9 mouse cellular contexts compared by ENCODE assay signal in the genomic region with DNA sequence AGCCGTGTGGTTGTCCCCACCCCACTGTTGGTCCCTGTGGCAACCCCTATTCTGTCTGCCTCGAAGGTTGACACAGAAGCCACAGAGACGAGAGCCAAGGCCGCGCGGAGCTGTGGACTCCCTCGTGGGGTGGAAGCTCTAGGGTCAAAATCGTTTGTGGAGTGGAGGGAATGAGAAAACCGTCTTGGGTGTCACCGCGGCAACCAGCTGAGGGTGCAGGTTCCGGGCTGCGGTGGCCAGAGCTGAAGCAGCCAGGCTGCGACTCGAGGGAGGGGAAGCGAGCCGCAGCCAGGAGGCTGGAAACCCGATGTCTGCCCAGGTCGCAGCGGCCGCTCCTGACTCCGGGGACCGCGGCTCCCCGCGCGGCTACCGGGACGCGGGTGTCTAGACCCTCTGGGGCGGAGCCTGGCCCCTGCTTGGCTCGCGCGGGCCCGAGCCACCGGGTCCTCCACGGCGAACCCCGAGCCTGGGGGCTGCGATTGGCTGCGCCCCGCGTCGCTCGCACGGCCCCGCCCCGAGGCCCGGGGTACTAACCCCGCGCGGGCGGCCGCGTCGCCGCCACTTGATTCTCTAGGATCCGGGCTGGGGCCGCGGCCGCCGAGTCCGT. TPM values are rescaled to one million over a fixed set of nuclear protein-coding genes. Genes with fewer than 3 reads are reported as not detected.
DNase-seq lines count a peak whose midpoint lies in the region; ATAC-seq and TF ChIP-seq lines count a peak whose summit lies in the region.
"Had no signal": no experiment of that assay in that cellular context is flagged by ENCODE, and none has a peak within 500 bp of the region (broad histone marks: within the 10 kb centered on the region; RNA-seq: fewer than 3 reads in every experiment).

No protein-coding gene starts in this region.

- peak overlapping the region; percentile 62 for H3K4me3 ChIP-seq in testis, adult 2 months (ENCODE audit: control insufficient read depth, low read depth, low read length)
- peak overlapping the region; percentile 41 for H3K4me3 ChIP-seq in forebrain, embryonic 12.5 days (replicated peaks)
- H3K4me3 ChIP-seq in intestine, embryonic 14.5 days (ENCODE audit: low read depth, low read length), result peak overlapping the region; percentile 34
- peak overlapping the region; percentile 44 for H3K4me3 ChIP-seq in stomach, embryonic 16.5 days (replicated peaks; ENCODE audit: low read length)

- no peaks in the 10 kb centered on the region for H3K36me3 ChIP-seq in testis, adult 2 months (ENCODE audit: control insufficient read depth, insufficient read depth, low read length)
- H3K36me3 ChIP-seq in forebrain, embryonic 12.5 days (replicated peaks), result no peaks in the 10 kb centered on the region
- no peaks in the 10 kb centered on the region for H3K36me3 ChIP-seq in intestine, embryonic 14.5 days (ENCODE audit: control insufficient read depth, insufficient read depth, low read length)
- H3K36me3 ChIP-seq in stomach, embryonic 16.5 days (ENCODE audit: control insufficient read depth, insufficient read depth, low read length), result no peaks in the 10 kb centered on the region

- no peak for TF ChIP-seq CTCF in testis, adult 2 months (IDR thresholded peaks at IDR 0.05; ENCODE audit: control insufficient read depth, insufficient read depth, insufficient replicate concordance, low read depth, low read length)

- peak overlapping the region; percentile 21; the same call in 1 of the 2 replicates for H3K9ac ChIP-seq in forebrain, embryonic 12.5 days
- H3K9ac ChIP-seq in intestine, embryonic 14.5 days (ENCODE audit: low read length), result no peak overlapping the region
- peak overlapping the region; percentile 64 for H3K9ac ChIP-seq in stomach, embryonic 16.5 days (ENCODE audit: low read length)

- 1% methylated on average over 58 of the region's 63 CpGs for WGBS in forebrain, embryonic 12.5 days
- 3% methylated on average over 42 of the region's 63 CpGs for WGBS in intestine, embryonic 14.5 days
- WGBS in stomach, embryonic 16.5 days, result 2% methylated on average over 55 of the region's 63 CpGs

- H3K9me3 ChIP-seq in forebrain, embryonic 12.5 days, result no peaks in the 10 kb centered on the region
- no peaks in the 10 kb centered on the region for H3K9me3 ChIP-seq in intestine, embryonic 14.5 days (ENCODE audit: control insufficient read depth, low read length)
- H3K9me3 ChIP-seq in stomach, embryonic 16.5 days (replicated peaks; ENCODE audit: control insufficient read depth, low read length), result no peaks in the 10 kb centered on the region

- peaks cover 3% of the 10 kb centered on the region; the same call in 1 of the 2 replicates for H3K27me3 ChIP-seq in testis, adult 2 months (ENCODE audit: control insufficient read depth, insufficient read depth, low read length)
- peaks cover 100% of the 10 kb centered on the region for H3K27me3 ChIP-seq in forebrain, embryonic 12.5 days
- peaks cover 99% of the 10 kb centered on the region for H3K27me3 ChIP-seq in intestine, embryonic 14.5 days (replicated peaks; ENCODE audit: control insufficient read depth, insufficient read depth, low read length)
- H3K27me3 ChIP-seq in stomach, embryonic 16.5 days (ENCODE audit: control insufficient read depth, insufficient read depth, low read length), result peaks cover 96% of the 10 kb centered on the region

- H3K4me2 ChIP-seq in forebrain, embryonic 12.5 days, result peak overlapping the region; percentile 60
- peak overlapping the region; percentile 58 for H3K4me2 ChIP-seq in intestine, embryonic 14.5 days (ENCODE audit: low read length)
- H3K4me2 ChIP-seq in stomach, embryonic 16.5 days (ENCODE audit: low read depth, low read length), result peak overlapping the region; percentile 63

- no peak for ATAC-seq in forebrain, embryonic 12.5 days (ENCODE audit: low FRiP score)
- peak; percentile 25; the same call in 1 of the 2 replicates for ATAC-seq in intestine, embryonic 14.5 days (replicated peaks; ENCODE audit: low FRiP score, low TSS enrichment, low read depth)
- peak; percentile 47 for ATAC-seq in megakaryocyte, adult 5-6 weeks (ENCODE audit: poor library complexity, severe bottlenecking)
- no peak for ATAC-seq in stomach, embryonic 16.5 days (ENCODE audit: insufficient read depth, low FRiP score)

- peaks cover 24% of the 10 kb centered on the region for H3K4me1 ChIP-seq in testis, adult 2 months (ENCODE audit: control insufficient read depth, insufficient read depth, low read length)
- H3K4me1 ChIP-seq in forebrain, embryonic 12.5 days, result peaks cover 12% of the 10 kb centered on the region
- H3K4me1 ChIP-seq in intestine, embryonic 14.5 days (replicated peaks; ENCODE audit: control insufficient read depth, insufficient read depth, low read length), result no peaks in the 10 kb centered on the region
- H3K4me1 ChIP-seq in stomach, embryonic 16.5 days (ENCODE audit: control insufficient read depth, insufficient read depth, low read length), result peaks cover 9% of the 10 kb centered on the region; the same call in 1 of the 2 replicates

- no peak overlapping the region for H3K27ac ChIP-seq in testis, adult 2 months (ENCODE audit: control insufficient read depth, insufficient read depth, low read depth, low read length)
- H3K27ac ChIP-seq in forebrain, embryonic 12.5 days, result no peak overlapping the region
- H3K27ac ChIP-seq in intestine, embryonic 14.5 days (ENCODE audit: low read depth), result no peak overlapping the region
- H3K27ac ChIP-seq in stomach, embryonic 16.5 days (ENCODE audit: low read length), result no peak overlapping the region

- TF ChIP-seq POLR2A in testis, adult 2 months (IDR thresholded peaks at IDR 0.05; ENCODE audit: control insufficient read depth, low read depth, low read length), result no peak

- no peak for DNase-seq in testis, postnatal 10 days (ENCODE audit: low spot score)
- DNase-seq in intestine, embryonic 14.5 days (ENCODE audit: low spot score), result peak; percentile 78
- DNase-seq in frontal cortex, postnatal 25 days (ENCODE audit: low spot score in 2 of 2), result no peak
- no peak for DNase-seq in frontal cortex, postnatal 14 days (ENCODE audit: low spot score in 2 of 2)

RNA-seq across cellular contexts. Expression of a gene that starts 31.6 kb away (rescaled TPM):
- 8.8 and 9.1 TPM in 2 replicates for polyA plus RNA-seq in testis, adult 2 months (2012; rRNA removed)
- polyA plus RNA-seq in forebrain, embryonic 12.5 days (2016; fragmentation: Nextera tagmentation; extraction: Ambion mirVana), result 0.05 and 0.09 TPM in 2 replicates
- 0.19 and 0.20 TPM in 2 replicates for polyA plus RNA-seq in intestine, embryonic 14.5 days (2014; fragmentation: Nextera tagmentation; extraction: Ambion mirVana)
- 18.1 and 20.8 TPM in 2 replicates for total RNA-seq in megakaryocyte, adult 5-6 weeks (2015)
- 4.3 and 6.5 TPM in 2 replicates for total RNA-seq in megakaryocyte, adult 5-6 weeks (2017)
- 0.24 and 0.54 TPM in 2 replicates for polyA plus RNA-seq in stomach, embryonic 16.5 days (2015; fragmentation: Nextera tagmentation; extraction: Ambion mirVana)
- polyA plus RNA-seq: cortical plate, adult 2 months had no signal

Comparison
In these comparisons a context has a peak if more than half of its experiments do, and no peak if none do; other contexts are left out.
1. ATAC-seq: peak in intestine, embryonic 14.5 days (single experiment) and megakaryocyte, adult 5-6 weeks (single experiment); none in forebrain, embryonic 12.5 days (single experiment) and stomach, embryonic 16.5 days (single experiment).
2. Peak in every context shown above with its lines, with median percentiles within 50 percentile points of each other: H3K4me3 ChIP-seq and H3K4me2 ChIP-seq.